Mouse (Mus musculus) thymus, postnatal 0 days (tissue): Measurements from ENCODE around the gene Apopt1. TPM values are rescaled to one million over a fixed set of nuclear protein-coding genes. Genes with fewer than 3 reads are reported as not detected.

ENCODE experiments used
- DNase-seq: peaks from one replicate; pipeline ENCODE4 v3.0.0-alpha.2; 2015; ENCODE audit warnings: low spot score
- polyA plus RNA-seq: library from polyadenylated mRNA; unstranded; fragments of >200 nt; fragmentation: Nextera tagmentation; extraction: Ambion mirVana; gene quantifications from 2 replicates; pipeline ENCODE4 v1.2.1, GENCODE M21; 2015

The Apopt1 gene
- polyA plus RNA-seq, 1 experiment from 2014 or later: 66.6 TPM

- DNase-seq: no peak
These were observed 56.9 kb downstream of the Apopt1 start for GRCm38 (mm10) chr12:111769816-111770577.

GRCm38 (mm10) chr12:111770651-111771050, 57.6 kb downstream of the Apopt1 start:
- DNase-seq: no peak

- DNase-seq: no peak
These were observed 61.1 kb downstream of the Apopt1 start for GRCm38 (mm10) chr12:111774156-111774555.

- no peak for DNase-seq
These were observed 61.8 kb downstream of the Apopt1 start for GRCm38 (mm10) chr12:111774845-111775244.

- no peak for DNase-seq
These were observed 64.9 kb downstream of the Apopt1 start for GRCm38 (mm10) chr12:111777919-111778318.

GRCm38 (mm10) chr12:111779544-111779943, 66.5 kb downstream of the Apopt1 start:
- no peak for DNase-seq

- no peak for DNase-seq
These were observed 72.1 kb downstream of the Apopt1 start for GRCm38 (mm10) chr12:111785174-111785573.

GRCm38 (mm10) chr12:111787015-111787414, 74.0 kb downstream of the Apopt1 start:
- DNase-seq: no peak

- DNase-seq: no peak
These were observed 77.0 kb downstream of the Apopt1 start for GRCm38 (mm10) chr12:111790090-111790489.

GRCm38 (mm10) chr12:111790631-111791030, 77.6 kb downstream of the Apopt1 start:
- DNase-seq: no peak

GRCm38 (mm10) chr12:111791474-111792104, 78.5 kb downstream of the Apopt1 start:
- DNase-seq: no peak

- no peak for DNase-seq
These were observed 81.0 kb downstream of the Apopt1 start for GRCm38 (mm10) chr12:111794102-111794501.

- DNase-seq: no peak
These were observed 81.6 kb downstream of the Apopt1 start for GRCm38 (mm10) chr12:111794526-111795179.

- DNase-seq: no peak
These were observed 82.3 kb downstream of the Apopt1 start for GRCm38 (mm10) chr12:111795180-111795895.

GRCm38 (mm10) chr12:111797251-111797650, 84.2 kb downstream of the Apopt1 start:
- no peak for DNase-seq

GRCm38 (mm10) chr12:111798493-111798892, 85.4 kb downstream of the Apopt1 start:
- DNase-seq: no peak

GRCm38 (mm10) chr12:111800459-111801183, 87.6 kb downstream of the Apopt1 start:
- no peak for DNase-seq

- no peak for DNase-seq
These were observed 90.5 kb downstream of the Apopt1 start for GRCm38 (mm10) chr12:111803538-111803937.
